Mouse (Mus musculus): ENCODE results near the gene Cnn3. TPM values are rescaled to one million over a fixed set of nuclear protein-coding genes. Genes with fewer than 3 reads are reported as not detected.

Cnn3 gene
- polyA plus RNA-seq, 1 experiment from 2014 or later: 311 TPM

DNA sequence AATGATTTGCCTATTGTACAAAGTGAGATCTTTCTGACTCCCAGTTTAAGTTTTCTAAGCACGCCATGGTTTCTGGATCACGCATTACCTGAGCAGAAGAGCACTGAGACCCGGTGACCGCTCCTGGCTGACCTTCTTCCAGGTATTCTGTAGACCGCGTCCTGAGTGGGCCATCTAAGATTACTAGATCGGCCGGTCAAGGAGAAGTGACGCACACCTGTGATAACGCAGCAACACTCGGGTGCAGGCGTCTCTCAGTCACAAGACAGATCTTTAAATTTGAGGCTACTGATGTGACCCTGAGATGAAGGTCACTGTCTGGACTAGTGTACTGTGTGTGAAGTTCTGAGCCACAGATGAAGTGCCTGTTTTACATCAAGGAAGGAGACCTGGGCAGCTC is 15.2 kb downstream of the Cnn3 start:
- ATAC-seq: no peak
- peaks cover 9% of the 10 kb centered on the region; the same call in 1 of the 2 replicates for H3K4me1 ChIP-seq (ENCODE audit: control insufficient read depth, insufficient read depth, low read length)

GRCm38 (mm10) chr3:121442288-121442687 is 16.0 kb downstream of the Cnn3 start:
- H3K4me3 ChIP-seq (ENCODE audit: low read depth, low read length): no peak overlapping the region
- H3K36me3 ChIP-seq (ENCODE audit: control insufficient read depth, insufficient read depth, low read length): no peaks in the 10 kb centered on the region
- H3K27ac ChIP-seq (ENCODE audit: low read length): no peak overlapping the region
- H3K9me3 ChIP-seq (replicated peaks; ENCODE audit: control insufficient read depth, low read length, poor library complexity, severe bottlenecking): no peaks in the 10 kb centered on the region; the same call in 1 of the 2 replicates
- H3K9ac ChIP-seq (ENCODE audit: low read depth, low read length): no peak overlapping the region
- no peak overlapping the region for H3K4me2 ChIP-seq (ENCODE audit: low read length)
- WGBS: 98% methylated on average over 5 of the region's 5 CpGs
- no peak for ATAC-seq
- no peaks in the 10 kb centered on the region for H3K27me3 ChIP-seq (ENCODE audit: control insufficient read depth, insufficient read depth, low read depth, low read length)
- peaks cover 5% of the 10 kb centered on the region; the same call in 1 of the 2 replicates for H3K4me1 ChIP-seq (ENCODE audit: control insufficient read depth, insufficient read depth, low read length)

More for the DNA sequence above, 15.2 kb downstream of the Cnn3 start:
- Histone ChIP-seq H3K27me3 (ENCODE audit: control insufficient read depth, insufficient read depth, low read depth, low read length) (no peaks in the 10 kb centered on the region), H3K27ac (ENCODE audit: low read length) (no peak overlapping the region), H3K9ac (ENCODE audit: low read depth, low read length) (no peak overlapping the region), H3K9me3 (replicated peaks; ENCODE audit: control insufficient read depth, low read length, poor library complexity, severe bottlenecking) (no peaks in the 10 kb centered on the region; the same call in 1 of the 2 replicates), H3K4me3 (ENCODE audit: low read depth, low read length) (no peak overlapping the region), H3K36me3 (ENCODE audit: control insufficient read depth, insufficient read depth, low read length) (no peaks in the 10 kb centered on the region), H3K4me2 (ENCODE audit: low read length) (no peak overlapping the region)
- WGBS: 97% methylated on average over 12 of the region's 12 CpGs

- WGBS: 82% methylated on average over 4 of the region's 4 CpGs
These were observed 17.6 kb downstream of the Cnn3 start for GRCm38 (mm10) chr3:121443861-121444271.

GRCm38 (mm10) chr3:121444414-121444813 is 18.1 kb downstream of the Cnn3 start:
- ATAC-seq: no peak
- WGBS: 100% methylated on average over 6 of the region's 6 CpGs
- no peaks in the 10 kb centered on the region for H3K27me3 ChIP-seq (ENCODE audit: control insufficient read depth, insufficient read depth, low read depth, low read length)
- no peaks in the 10 kb centered on the region; the same call in 1 of the 2 replicates for H3K9me3 ChIP-seq (replicated peaks; ENCODE audit: control insufficient read depth, low read length, poor library complexity, severe bottlenecking)
- H3K4me3 ChIP-seq (ENCODE audit: low read depth, low read length): no peak overlapping the region
- H3K27ac ChIP-seq (ENCODE audit: low read length): no peak overlapping the region
- no peaks in the 10 kb centered on the region for H3K36me3 ChIP-seq (ENCODE audit: control insufficient read depth, insufficient read depth, low read length)
- H3K4me2 ChIP-seq (ENCODE audit: low read length): no peak overlapping the region
- H3K4me1 ChIP-seq (ENCODE audit: control insufficient read depth, insufficient read depth, low read length): peaks cover 13% of the 10 kb centered on the region
- H3K9ac ChIP-seq (ENCODE audit: low read depth, low read length): no peak overlapping the region

More at GRCm38 (mm10) chr3:121443861-121444271, 17.6 kb downstream of the Cnn3 start:
- H3K4me1 ChIP-seq (ENCODE audit: control insufficient read depth, insufficient read depth, low read length): peaks cover 13% of the 10 kb centered on the region
- no peak overlapping the region for H3K4me3 ChIP-seq (ENCODE audit: low read depth, low read length)
- no peak overlapping the region for H3K4me2 ChIP-seq (ENCODE audit: low read length)
- no peaks in the 10 kb centered on the region for H3K27me3 ChIP-seq (ENCODE audit: control insufficient read depth, insufficient read depth, low read depth, low read length)
- no peak overlapping the region for H3K9ac ChIP-seq (ENCODE audit: low read depth, low read length)
- no peaks in the 10 kb centered on the region; the same call in 1 of the 2 replicates for H3K9me3 ChIP-seq (replicated peaks; ENCODE audit: control insufficient read depth, low read length, poor library complexity, severe bottlenecking)
- no peak overlapping the region for H3K27ac ChIP-seq (ENCODE audit: low read length)
- ATAC-seq: no peak
- H3K36me3 ChIP-seq (ENCODE audit: control insufficient read depth, insufficient read depth, low read length): no peaks in the 10 kb centered on the region

GRCm38 (mm10) chr3:121446454-121446853 is 20.2 kb downstream of the Cnn3 start:
- ATAC-seq: no peak
- Histone ChIP-seq H3K9me3 (replicated peaks; ENCODE audit: control insufficient read depth, low read length, poor library complexity, severe bottlenecking) (no peaks in the 10 kb centered on the region; the same call in 1 of the 2 replicates), H3K4me1 (ENCODE audit: control insufficient read depth, insufficient read depth, low read length) (peaks cover 15% of the 10 kb centered on the region), H3K9ac (ENCODE audit: low read depth, low read length) (no peak overlapping the region), H3K27ac (ENCODE audit: low read length) (no peak overlapping the region), H3K4me2 (ENCODE audit: low read length) (no peak overlapping the region), H3K36me3 (ENCODE audit: control insufficient read depth, insufficient read depth, low read length) (no peaks in the 10 kb centered on the region), H3K4me3 (ENCODE audit: low read depth, low read length) (no peak overlapping the region), H3K27me3 (ENCODE audit: control insufficient read depth, insufficient read depth, low read depth, low read length) (no peaks in the 10 kb centered on the region)
- 72% methylated on average over 7 of the region's 8 CpGs for WGBS

GRCm38 (mm10) chr3:121448029-121448468 is 21.8 kb downstream of the Cnn3 start:
- 0 out of 2 replicates have a peak, but pooled peaks have one; percentile 6 for ATAC-seq
- Histone ChIP-seq H3K9ac (ENCODE audit: low read depth, low read length) (no peak overlapping the region), H3K4me1 (ENCODE audit: control insufficient read depth, insufficient read depth, low read length) (peaks cover 15% of the 10 kb centered on the region), H3K9me3 (replicated peaks; ENCODE audit: control insufficient read depth, low read length, poor library complexity, severe bottlenecking) (no peaks in the 10 kb centered on the region), H3K36me3 (ENCODE audit: control insufficient read depth, insufficient read depth, low read length) (peaks cover 7% of the 10 kb centered on the region; the same call in 1 of the 2 replicates), H3K27me3 (ENCODE audit: control insufficient read depth, insufficient read depth, low read depth, low read length) (no peaks in the 10 kb centered on the region), H3K4me3 (ENCODE audit: low read depth, low read length) (no peak overlapping the region), H3K27ac (ENCODE audit: low read length) (no peak overlapping the region), H3K4me2 (ENCODE audit: low read length) (peak overlapping the region; percentile 11; the same call in 1 of the 2 replicates)
- 10% methylated on average over 11 of the region's 11 CpGs for WGBS

GRCm38 (mm10) chr3:121448606-121449005 is 22.3 kb downstream of the Cnn3 start:
- H3K36me3 ChIP-seq (ENCODE audit: control insufficient read depth, insufficient read depth, low read length): peaks cover 7% of the 10 kb centered on the region; the same call in 1 of the 2 replicates
- no peak overlapping the region for H3K4me2 ChIP-seq (ENCODE audit: low read length)
- H3K27me3 ChIP-seq (ENCODE audit: control insufficient read depth, insufficient read depth, low read depth, low read length): no peaks in the 10 kb centered on the region
- peaks cover 15% of the 10 kb centered on the region for H3K4me1 ChIP-seq (ENCODE audit: control insufficient read depth, insufficient read depth, low read length)
- H3K4me3 ChIP-seq (ENCODE audit: low read depth, low read length): no peak overlapping the region
- no peak overlapping the region for H3K9ac ChIP-seq (ENCODE audit: low read depth, low read length)
- peak; percentile 57; the same call in 1 of the 2 replicates for ATAC-seq
- H3K27ac ChIP-seq (ENCODE audit: low read length): no peak overlapping the region
- H3K9me3 ChIP-seq (replicated peaks; ENCODE audit: control insufficient read depth, low read length, poor library complexity, severe bottlenecking): no peaks in the 10 kb centered on the region
- 46% methylated on average over 8 of the region's 8 CpGs for WGBS

DNA sequence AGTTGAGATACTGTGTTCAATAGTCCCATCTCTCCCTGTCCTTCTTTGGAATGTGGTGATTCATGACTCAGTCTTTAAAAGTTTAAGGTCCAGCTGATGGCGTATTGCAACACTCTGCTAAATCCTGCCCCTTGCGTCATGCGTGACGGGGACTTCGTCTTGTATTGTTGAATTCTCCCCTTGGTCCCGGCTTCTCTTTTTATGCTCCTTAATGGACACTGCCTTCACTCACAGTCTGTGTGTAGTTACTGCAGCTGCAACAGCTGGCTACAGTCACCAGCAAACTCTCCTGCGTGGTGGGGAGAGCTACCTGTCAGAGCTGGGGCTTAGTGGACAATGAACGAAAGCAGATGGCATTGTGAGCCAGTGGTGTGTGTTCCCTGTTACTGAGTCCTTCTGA is 23.2 kb downstream of the Cnn3 start:
- Histone ChIP-seq H3K27me3 (ENCODE audit: control insufficient read depth, insufficient read depth, low read depth, low read length) (no peaks in the 10 kb centered on the region), H3K27ac (ENCODE audit: low read length) (no peak overlapping the region), H3K36me3 (ENCODE audit: control insufficient read depth, insufficient read depth, low read length) (peaks cover 7% of the 10 kb centered on the region; the same call in 1 of the 2 replicates), H3K4me3 (ENCODE audit: low read depth, low read length) (no peak overlapping the region), H3K4me2 (ENCODE audit: low read length) (no peak overlapping the region), H3K4me1 (ENCODE audit: control insufficient read depth, insufficient read depth, low read length) (peaks cover 10% of the 10 kb centered on the region), H3K9me3 (replicated peaks; ENCODE audit: control insufficient read depth, low read length, poor library complexity, severe bottlenecking) (no peaks in the 10 kb centered on the region), H3K9ac (ENCODE audit: low read depth, low read length) (no peak overlapping the region)
- 85% methylated on average over 8 of the region's 8 CpGs for WGBS
- no peak for ATAC-seq

DNA sequence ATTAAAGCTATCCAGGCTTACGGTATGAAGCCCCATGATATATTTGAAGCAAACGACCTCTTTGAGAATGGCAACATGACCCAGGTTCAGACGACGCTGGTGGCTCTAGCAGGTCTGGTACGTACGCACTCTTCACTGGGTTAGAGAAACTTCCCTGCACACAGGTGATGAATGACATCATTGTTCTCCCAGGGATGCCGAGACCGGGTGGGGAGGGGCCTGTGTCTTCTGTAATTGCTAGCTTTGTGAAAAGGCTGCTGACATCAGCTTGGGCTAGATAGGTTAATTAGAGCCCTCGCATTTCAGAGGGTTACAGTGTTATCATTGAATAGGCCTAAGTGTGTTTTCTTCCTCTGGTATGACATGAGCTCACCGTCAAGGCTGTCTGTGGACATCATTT is 25.1 kb downstream of the Cnn3 start:
- peaks cover 10% of the 10 kb centered on the region for H3K4me1 ChIP-seq (ENCODE audit: control insufficient read depth, insufficient read depth, low read length)
- no peak overlapping the region for H3K27ac ChIP-seq (ENCODE audit: low read length)
- H3K4me2 ChIP-seq (ENCODE audit: low read length): no peak overlapping the region
- no peak overlapping the region for H3K9ac ChIP-seq (ENCODE audit: low read depth, low read length)
- peaks cover 16% of the 10 kb centered on the region for H3K36me3 ChIP-seq (ENCODE audit: control insufficient read depth, insufficient read depth, low read length)
- 84% methylated on average over 10 of the region's 10 CpGs for WGBS
- no peak for ATAC-seq
- H3K27me3 ChIP-seq (ENCODE audit: control insufficient read depth, insufficient read depth, low read depth, low read length): no peaks in the 10 kb centered on the region
- no peaks in the 10 kb centered on the region for H3K9me3 ChIP-seq (replicated peaks; ENCODE audit: control insufficient read depth, low read length, poor library complexity, severe bottlenecking)
- no peak overlapping the region for H3K4me3 ChIP-seq (ENCODE audit: low read depth, low read length)

All from midbrain, embryonic 16.5 days (tissue).